Mouse (Mus musculus) hindbrain, embryonic 14.5 days (tissue): ENCODE data around the gene Cat. TPM values are rescaled to one million over a fixed set of nuclear protein-coding genes. Genes with fewer than 3 reads are reported as not detected.

Source experiments
- ATAC-seq: fragments of 200-750 bp; cut with Nextera tagmentation; 2 replicates; pipeline ENCODE4 v1.8.0; 2017; ENCODE audit warnings: moderate number of reproducible peaks, mild to moderate bottlenecking, moderate TSS enrichment, moderate library complexity; ENCODE audit not compliant: low FRiP score
- DNase-seq: peaks from one replicate; pipeline ENCODE4 v3.0.0-alpha.2; 2015; ENCODE audit warnings: low spot score
- H3K27ac ChIP-seq: fragments of 300-500 bp; sonication (generic); 2 replicates; pipeline ENCODE4 v1.5.1; 2014; ENCODE audit warnings: mild to moderate bottlenecking, moderate library complexity
- H3K27me3 ChIP-seq: fragments of 300-500 bp; sonication (generic); 2 replicates; pipeline ENCODE4 v1.6.1; 2014; ENCODE audit warnings: mild to moderate bottlenecking, low read length, mixed read lengths; ENCODE audit not compliant: control insufficient read depth, insufficient read depth
- H3K36me3 ChIP-seq: fragments of 300-500 bp; sonication (generic); replicated peaks from 2 replicates; pipeline ENCODE4 v1.6.1; 2014; ENCODE audit not compliant: control insufficient read depth, insufficient read depth
- H3K4me1 ChIP-seq: fragments of 300-500 bp; sonication (generic); replicated peaks from 2 replicates; pipeline ENCODE4 v1.6.1; 2014; ENCODE audit warnings: antibody characterized with exemption, low read length, mixed read lengths; ENCODE audit not compliant: control insufficient read depth, insufficient read depth
- H3K4me2 ChIP-seq: fragments of 300-500 bp; sonication (generic); replicated peaks from 2 replicates; pipeline ENCODE4 v1.6.1; 2014; ENCODE audit warnings: mild to moderate bottlenecking, moderate library complexity
- H3K4me3 ChIP-seq: fragments of 300-500 bp; sonication (generic); replicated peaks from 2 replicates; pipeline ENCODE4 v1.5.1; 2014; ENCODE audit warnings: mild to moderate bottlenecking, low read length
- H3K9ac ChIP-seq: fragments of 300-500 bp; sonication (generic); 2 replicates; pipeline ENCODE4 v1.6.1; 2014
- H3K9me3 ChIP-seq: fragments of 300-500 bp; sonication (generic); 2 replicates; pipeline ENCODE4 v1.6.1; 2016; ENCODE audit warnings: low read length; ENCODE audit not compliant: control insufficient read depth
- WGBS: fragments of 180-500 bp; shearing (Covaris S2); extraction: QIAGEN DNeasy Blood & Tissue Kit; methylation state at CpG from one replicate; pipeline ENCODE4 v1.1.7; 2014; 5-methylcytosine and 5-hydroxymethylcytosine counted together
- polyA plus RNA-seq: library from polyadenylated mRNA; unstranded; fragments of >200 nt; fragmentation: Nextera tagmentation; extraction: Ambion mirVana; gene quantifications from 2 replicates; pipeline ENCODE4 v1.2.1, GENCODE M21; 2014

Gene Cat
- polyA plus RNA-seq, 1 experiment from 2014 or later: 102 TPM

DNA sequence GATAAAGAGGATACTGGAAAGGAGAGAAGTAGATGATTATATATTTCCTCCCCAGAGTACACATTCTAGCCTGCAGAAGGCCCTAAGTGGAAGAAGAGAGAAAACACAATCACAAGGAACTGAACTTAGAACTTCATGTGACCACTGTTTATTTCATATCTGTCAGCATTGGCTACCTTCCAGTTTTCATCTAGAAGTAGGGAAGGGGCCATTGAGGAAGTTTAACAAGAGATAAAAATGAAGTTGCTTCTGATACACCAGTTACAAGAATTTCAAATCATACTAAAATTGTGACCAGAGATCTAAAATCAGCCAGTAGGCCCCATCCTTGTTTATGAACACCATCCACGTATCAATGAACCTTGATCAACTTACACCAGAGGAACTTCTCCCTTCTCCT lies 19.5 kb upstream of the Cat start:
- WGBS: 88% methylated on average over 1 of the region's 1 CpGs

GRCm38 (mm10) chr2:103500769-103501168 lies 15.8 kb upstream of the Cat start:
- ATAC-seq (no peak), DNase-seq (no peak)
- Histone ChIP-seq H3K4me2 (no peak overlapping the region), H3K4me3 (no peak overlapping the region), H3K36me3 (no peaks in the 10 kb centered on the region), H3K4me1 (no peaks in the 10 kb centered on the region), H3K9me3 (peaks cover 5% of the 10 kb centered on the region), H3K27me3 (no peaks in the 10 kb centered on the region), H3K27ac (no peak overlapping the region), H3K9ac (no peak overlapping the region)
- 86% methylated on average over 2 of the region's 2 CpGs for WGBS

More for the DNA sequence above, 19.5 kb upstream of the Cat start:
- H3K4me3 ChIP-seq: no peak overlapping the region
- H3K9ac ChIP-seq: no peak overlapping the region
- DNase-seq (no peak), ATAC-seq (no peak)
- no peaks in the 10 kb centered on the region for H3K27me3 ChIP-seq
- H3K4me2 ChIP-seq: no peak overlapping the region
- no peaks in the 10 kb centered on the region for H3K4me1 ChIP-seq
- no peak overlapping the region for H3K27ac ChIP-seq
- H3K9me3 ChIP-seq: peaks cover 5% of the 10 kb centered on the region
- H3K36me3 ChIP-seq: no peaks in the 10 kb centered on the region

- Histone ChIP-seq H3K4me1 (no peaks in the 10 kb centered on the region), H3K27ac (no peak overlapping the region), H3K9ac (no peak overlapping the region), H3K9me3 (no peaks in the 10 kb centered on the region), H3K4me3 (no peak overlapping the region), H3K27me3 (no peaks in the 10 kb centered on the region), H3K36me3 (no peaks in the 10 kb centered on the region), H3K4me2 (no peak overlapping the region)
- ATAC-seq (no peak), DNase-seq (no peak)
- WGBS: 87% methylated on average over 6 of the region's 6 CpGs
Observed at GRCm38 (mm10) chr2:103495633-103496418, 10.9 kb upstream of the Cat start.

DNA sequence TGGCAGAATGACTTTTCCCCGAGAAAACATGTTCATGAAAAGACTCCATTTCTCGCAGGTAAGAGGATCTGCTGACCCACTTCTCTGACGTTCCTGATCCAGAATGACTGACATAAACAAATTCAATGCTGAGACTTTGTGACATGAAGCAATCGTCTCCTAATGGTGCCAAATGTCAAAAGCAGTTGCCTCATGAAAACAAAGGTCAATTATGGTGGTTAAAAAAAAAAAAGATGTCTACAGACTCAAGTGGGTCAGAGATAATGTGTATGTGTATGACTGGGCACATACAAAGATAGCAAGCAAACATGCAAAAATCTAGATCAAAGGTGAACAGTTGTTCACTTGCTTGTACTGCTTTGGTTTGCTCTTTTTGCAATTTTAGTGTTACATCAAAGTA lies 8.9 kb upstream of the Cat start:
- Histone ChIP-seq H3K4me1 (no peaks in the 10 kb centered on the region), H3K4me2 (no peak overlapping the region), H3K9ac (no peak overlapping the region), H3K9me3 (no peaks in the 10 kb centered on the region), H3K27ac (no peak overlapping the region), H3K4me3 (no peak overlapping the region), H3K27me3 (no peaks in the 10 kb centered on the region), H3K36me3 (no peaks in the 10 kb centered on the region)
- WGBS: 71% methylated on average over 4 of the region's 4 CpGs
- DNase-seq (no peak), ATAC-seq (no peak)

DNA sequence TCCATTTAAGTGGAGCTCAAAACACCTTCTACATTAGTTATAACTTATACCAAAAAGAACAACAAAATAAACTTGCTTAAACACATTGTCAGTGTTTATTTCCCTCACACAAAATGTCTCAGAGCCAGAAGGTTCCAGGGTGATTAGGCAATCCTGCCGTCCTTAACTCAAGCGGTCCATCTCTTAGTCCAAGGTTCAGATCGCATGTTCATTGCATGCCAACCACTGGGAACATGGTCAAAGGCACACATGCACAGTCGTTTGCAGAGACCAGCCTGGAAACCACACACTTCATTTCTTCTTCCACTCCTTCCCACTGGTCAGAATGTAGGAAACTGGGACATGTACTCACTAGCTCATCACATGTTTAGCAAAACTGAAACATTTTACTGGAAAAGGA lies 7.6 kb upstream of the Cat start:
- no peak overlapping the region for H3K9ac ChIP-seq
- no peaks in the 10 kb centered on the region for H3K27me3 ChIP-seq
- WGBS: 88% methylated on average over 4 of the region's 4 CpGs
- H3K4me3 ChIP-seq: no peak overlapping the region
- H3K4me1 ChIP-seq: no peaks in the 10 kb centered on the region
- DNase-seq (no peak), ATAC-seq (no peak)
- no peak overlapping the region for H3K4me2 ChIP-seq
- H3K9me3 ChIP-seq: no peaks in the 10 kb centered on the region
- no peak overlapping the region for H3K27ac ChIP-seq
- no peaks in the 10 kb centered on the region for H3K36me3 ChIP-seq

- H3K4me1 ChIP-seq: peaks cover 16% of the 10 kb centered on the region
- peak overlapping the region; percentile 93 for H3K27ac ChIP-seq
- peak overlapping the region; percentile 67 for H3K4me2 ChIP-seq
- H3K27me3 ChIP-seq: no peaks in the 10 kb centered on the region
- no peaks in the 10 kb centered on the region for H3K36me3 ChIP-seq
- DNase-seq (peak; percentile 28), ATAC-seq (no peak)
- 42% methylated on average over 5 of the region's 5 CpGs for WGBS
- peak overlapping the region; percentile 85 for H3K9ac ChIP-seq
- H3K9me3 ChIP-seq: no peaks in the 10 kb centered on the region
- peak overlapping the region; percentile 66 for H3K4me3 ChIP-seq
Observed at GRCm38 (mm10) chr2:103483986-103484520, 907 bp downstream of the Cat start.

GRCm38 (mm10) chr2:103483289-103483985 lies 1.5 kb downstream of the Cat start:
- H3K4me2 ChIP-seq: peak overlapping the region; percentile 67
- H3K27me3 ChIP-seq: no peaks in the 10 kb centered on the region
- no peak overlapping the region for H3K27ac ChIP-seq
- WGBS: 86% methylated on average over 7 of the region's 7 CpGs
- no peaks in the 10 kb centered on the region for H3K9me3 ChIP-seq
- peak overlapping the region; percentile 85 for H3K9ac ChIP-seq
- H3K4me3 ChIP-seq: peak overlapping the region; percentile 66
- H3K36me3 ChIP-seq: no peaks in the 10 kb centered on the region
- ATAC-seq (no peak), DNase-seq (no peak)
- H3K4me1 ChIP-seq: peaks cover 16% of the 10 kb centered on the region

DNA sequence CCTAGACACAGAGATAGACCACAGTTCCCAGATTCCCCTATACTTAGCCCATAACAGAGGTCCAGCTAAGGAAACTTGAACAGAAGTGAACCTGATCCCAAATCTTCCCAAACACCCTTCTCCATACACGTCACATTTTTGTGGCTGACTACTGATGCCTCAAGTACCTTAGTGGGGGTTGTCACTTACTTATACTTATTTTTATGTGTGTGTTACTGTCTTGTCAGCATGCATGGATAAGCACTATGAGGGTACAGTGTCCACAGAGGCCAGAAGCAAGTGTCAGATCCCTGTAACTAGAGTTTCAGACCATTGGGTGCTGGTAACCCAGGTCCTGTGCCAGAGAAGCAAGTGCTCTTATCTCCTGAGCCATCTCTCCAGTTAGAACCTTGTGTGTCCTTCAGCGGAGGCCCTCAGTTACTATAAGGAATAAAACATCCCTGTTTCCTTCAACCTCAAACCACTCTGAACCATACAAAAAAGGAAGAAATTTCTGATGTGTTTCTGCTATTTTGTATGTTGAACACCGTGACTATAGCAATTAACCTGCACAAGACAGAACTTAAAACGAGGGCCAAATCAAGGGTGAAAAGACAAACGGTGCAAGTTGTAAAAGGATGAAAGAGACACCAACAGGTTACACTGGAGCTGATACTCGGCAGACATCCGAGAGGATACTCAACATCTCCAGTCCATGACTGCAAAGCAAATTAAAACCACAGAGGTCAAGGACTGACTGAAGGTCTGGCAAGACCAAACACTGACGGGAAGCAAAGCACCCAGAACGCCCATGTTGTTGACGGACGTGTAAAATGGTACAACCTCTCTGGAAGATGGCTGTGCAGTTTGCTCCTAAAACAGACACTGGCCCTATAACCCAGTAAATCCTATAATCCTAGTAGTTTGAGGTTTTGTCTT lies 3.4 kb downstream of the Cat start:
- Histone ChIP-seq H3K4me3 (no peak overlapping the region), H3K9ac (no peak overlapping the region), H3K4me2 (no peak overlapping the region), H3K36me3 (no peaks in the 10 kb centered on the region), H3K27ac (no peak overlapping the region), H3K9me3 (no peaks in the 10 kb centered on the region), H3K4me1 (peaks cover 16% of the 10 kb centered on the region), H3K27me3 (no peaks in the 10 kb centered on the region)
- WGBS: 89% methylated on average over 11 of the region's 11 CpGs
- no peak for ATAC-seq
- DNase-seq: no peak

DNA sequence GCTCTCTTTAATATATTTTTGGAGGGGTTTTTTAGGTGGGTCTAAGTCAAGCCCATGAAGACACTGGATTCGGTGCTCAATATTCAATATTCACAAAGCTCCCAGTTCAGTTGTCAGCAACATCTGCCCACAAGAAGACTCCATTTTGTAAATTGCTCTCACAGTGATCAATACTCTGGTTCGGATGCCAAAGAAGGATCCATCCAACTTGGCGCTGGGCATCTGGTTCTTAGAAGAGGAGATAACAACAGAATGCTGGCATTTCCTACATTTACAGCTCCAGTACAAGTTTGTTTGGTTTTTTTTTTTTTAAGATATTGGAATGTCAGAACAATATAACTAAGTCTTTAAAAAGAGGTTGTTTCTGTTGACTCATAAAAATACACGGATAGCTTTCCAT lies 4.1 kb downstream of the Cat start:
- Histone ChIP-seq H3K9ac (no peak overlapping the region), H3K4me1 (peaks cover 16% of the 10 kb centered on the region), H3K27ac (no peak overlapping the region), H3K27me3 (no peaks in the 10 kb centered on the region), H3K4me2 (no peak overlapping the region), H3K9me3 (no peaks in the 10 kb centered on the region), H3K36me3 (no peaks in the 10 kb centered on the region), H3K4me3 (no peak overlapping the region)
- ATAC-seq (no peak), DNase-seq (no peak)
- 96% methylated on average over 4 of the region's 4 CpGs for WGBS
